Mouse (Mus musculus): Measurements from ENCODE around the gene F2rl1. TPM values are rescaled to one million over a fixed set of nuclear protein-coding genes. Genes with fewer than 3 reads are reported as not detected.

The F2rl1 gene
- polyA plus RNA-seq, 1 experiment from 2014 or later = 10.7 TPM

- no peaks in the 10 kb centered on the region for H3K4me1 ChIP-seq (replicated peaks; ENCODE audit: control insufficient read depth, insufficient read depth)
- ATAC-seq (ENCODE audit: low FRiP score, low TSS enrichment) (0 out of 2 replicates have a peak, but pooled peaks have one; percentile 33), DNase-seq (ENCODE audit: low spot score) (no peak)
- WGBS = 50% methylated on average over 4 of the region's 4 CpGs
- TF ChIP-seq CTCF (IDR thresholded peaks at IDR 0.05; ENCODE audit: low read depth) = no peak
- no peak for TF ChIP-seq EP300 (optimal IDR thresholded peaks at IDR 0.05)
- H3K4me3 ChIP-seq (ENCODE audit: low read depth, low read length) = no peak overlapping the region
- no peak overlapping the region for H3K4me2 ChIP-seq (replicated peaks; ENCODE audit: low read depth)
- H3K36me3 ChIP-seq (ENCODE audit: control insufficient read depth, insufficient read depth, low read length) = peaks cover 2% of the 10 kb centered on the region; the same call in 1 of the 2 replicates
- no peaks in the 10 kb centered on the region for H3K9me3 ChIP-seq (ENCODE audit: control insufficient read depth, low read length)
- no peaks in the 10 kb centered on the region for H3K27me3 ChIP-seq (ENCODE audit: control insufficient read depth, insufficient read depth, low read length)
- no peak overlapping the region for H3K27ac ChIP-seq (replicated peaks)
- no peak overlapping the region for H3K9ac ChIP-seq (ENCODE audit: low read length)
These were observed 10.3 kb downstream of the F2rl1 start for GRCm38 (mm10) chr13:95514756-95515155.

DNA sequence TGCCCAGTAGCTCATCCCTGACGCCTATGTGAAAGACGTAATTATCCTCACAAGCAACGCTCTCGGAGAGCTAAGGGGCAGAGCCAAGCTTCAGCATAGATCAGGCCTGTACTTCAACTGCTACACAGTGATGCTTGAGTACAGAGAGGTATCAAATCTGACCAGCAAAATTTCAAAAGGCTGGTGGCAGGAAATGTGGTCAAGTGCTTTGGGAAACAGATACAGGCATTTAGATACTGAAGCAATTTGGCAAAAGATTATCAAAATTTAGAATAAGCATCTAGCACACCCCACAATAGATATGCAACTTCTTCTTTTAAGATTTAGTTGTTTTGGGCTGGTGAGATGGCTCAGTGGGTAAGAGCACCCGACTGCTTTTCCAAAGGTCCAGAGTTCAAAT lies 15.0 kb downstream of the F2rl1 start:
- H3K4me1 ChIP-seq (replicated peaks; ENCODE audit: control insufficient read depth, insufficient read depth) = no peaks in the 10 kb centered on the region
- H3K27me3 ChIP-seq (ENCODE audit: control insufficient read depth, insufficient read depth, low read length) = no peaks in the 10 kb centered on the region
- H3K9me3 ChIP-seq (ENCODE audit: control insufficient read depth, low read length) = no peaks in the 10 kb centered on the region
- no peak overlapping the region for H3K4me2 ChIP-seq (replicated peaks; ENCODE audit: low read depth)
- ATAC-seq (ENCODE audit: low FRiP score, low TSS enrichment) (no peak), DNase-seq (ENCODE audit: low spot score) (no peak)
- 89% methylated on average over 5 of the region's 5 CpGs for WGBS
- peaks cover 2% of the 10 kb centered on the region; the same call in 1 of the 2 replicates for H3K36me3 ChIP-seq (ENCODE audit: control insufficient read depth, insufficient read depth, low read length)
- no peak overlapping the region for H3K9ac ChIP-seq (ENCODE audit: low read length)
- no peak overlapping the region for H3K4me3 ChIP-seq (ENCODE audit: low read depth, low read length)
- TF ChIP-seq EP300 (optimal IDR thresholded peaks at IDR 0.05) (no peak), CTCF (IDR thresholded peaks at IDR 0.05; ENCODE audit: low read depth) (no peak)
- H3K27ac ChIP-seq (replicated peaks) = no peak overlapping the region

DNA sequence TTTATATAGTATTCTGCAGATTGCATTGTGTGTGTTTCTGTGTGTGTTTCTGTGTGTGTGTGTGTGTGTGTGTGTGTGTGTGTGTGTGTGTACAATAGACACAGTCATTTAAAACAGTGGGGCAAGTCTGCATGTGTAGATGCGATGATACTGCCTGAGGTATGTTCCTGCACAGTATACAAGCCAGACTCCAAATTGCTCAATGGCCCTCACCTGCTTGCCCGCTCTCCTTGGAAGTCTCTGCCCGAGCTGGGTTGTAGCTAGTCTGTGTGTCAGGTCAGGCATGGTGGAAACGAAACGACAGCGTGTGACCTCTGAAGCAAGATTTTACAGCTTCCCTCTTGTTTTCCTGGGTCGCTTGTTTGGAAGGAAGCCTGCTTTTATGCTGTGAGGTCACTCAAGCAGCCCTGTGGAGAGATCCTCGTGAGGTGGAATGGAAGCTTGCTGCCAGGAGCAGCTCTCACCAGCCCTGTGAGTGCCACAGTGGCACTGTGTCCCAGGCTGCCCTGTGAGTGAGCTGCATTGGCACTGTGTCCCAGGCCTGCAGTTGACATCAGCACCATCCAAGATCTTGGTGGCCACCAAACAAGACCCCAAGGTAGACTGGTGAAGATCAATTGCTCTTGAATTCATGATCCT lies 21.6 kb downstream of the F2rl1 start:
- WGBS = 71% methylated on average over 8 of the region's 8 CpGs
- no peaks in the 10 kb centered on the region for H3K4me1 ChIP-seq (replicated peaks; ENCODE audit: control insufficient read depth, insufficient read depth)
- H3K27me3 ChIP-seq (ENCODE audit: control insufficient read depth, insufficient read depth, low read length) = no peaks in the 10 kb centered on the region
- H3K9me3 ChIP-seq (ENCODE audit: control insufficient read depth, low read length) = no peaks in the 10 kb centered on the region
- no peak overlapping the region for H3K4me3 ChIP-seq (ENCODE audit: low read depth, low read length)
- TF ChIP-seq EP300 (optimal IDR thresholded peaks at IDR 0.05) = no peak
- TF ChIP-seq CTCF (IDR thresholded peaks at IDR 0.05; ENCODE audit: low read depth) = no peak
- H3K4me2 ChIP-seq (replicated peaks; ENCODE audit: low read depth) = no peak overlapping the region
- no peak overlapping the region for H3K9ac ChIP-seq (ENCODE audit: low read length)
- no peak overlapping the region for H3K27ac ChIP-seq (replicated peaks)
- ATAC-seq (ENCODE audit: low FRiP score, low TSS enrichment) (no peak), DNase-seq (ENCODE audit: low spot score) (no peak)
- H3K36me3 ChIP-seq (ENCODE audit: control insufficient read depth, insufficient read depth, low read length) = no peaks in the 10 kb centered on the region

GRCm38 (mm10) chr13:95496601-95497000 lies 28.4 kb downstream of the F2rl1 start:
- Histone ChIP-seq H3K4me3 (ENCODE audit: low read depth, low read length) (no peak overlapping the region), H3K27ac (replicated peaks) (no peak overlapping the region), H3K9me3 (ENCODE audit: control insufficient read depth, low read length) (no peaks in the 10 kb centered on the region), H3K9ac (ENCODE audit: low read length) (no peak overlapping the region), H3K4me2 (replicated peaks; ENCODE audit: low read depth) (no peak overlapping the region), H3K27me3 (ENCODE audit: control insufficient read depth, insufficient read depth, low read length) (no peaks in the 10 kb centered on the region), H3K36me3 (ENCODE audit: control insufficient read depth, insufficient read depth, low read length) (no peaks in the 10 kb centered on the region), H3K4me1 (replicated peaks; ENCODE audit: control insufficient read depth, insufficient read depth) (0 out of 2 replicates have a peak, but pooled peaks cover 5% of the 10 kb centered on the region)
- TF ChIP-seq CTCF (IDR thresholded peaks at IDR 0.05; ENCODE audit: low read depth) = no peak
- TF ChIP-seq EP300 (optimal IDR thresholded peaks at IDR 0.05) = no peak
- DNase-seq (ENCODE audit: low spot score) (no peak), ATAC-seq (ENCODE audit: low FRiP score, low TSS enrichment) (no peak)
- 95% methylated on average over 3 of the region's 3 CpGs for WGBS

- no peak for TF ChIP-seq CTCF (IDR thresholded peaks at IDR 0.05; ENCODE audit: low read depth)
- no peak for TF ChIP-seq EP300 (optimal IDR thresholded peaks at IDR 0.05)
- Histone ChIP-seq H3K9me3 (ENCODE audit: control insufficient read depth, low read length) (no peaks in the 10 kb centered on the region), H3K4me1 (replicated peaks; ENCODE audit: control insufficient read depth, insufficient read depth) (0 out of 2 replicates have a peak, but pooled peaks cover 5% of the 10 kb centered on the region), H3K4me2 (replicated peaks; ENCODE audit: low read depth) (no peak overlapping the region), H3K4me3 (ENCODE audit: low read depth, low read length) (no peak overlapping the region), H3K27ac (replicated peaks) (no peak overlapping the region), H3K9ac (ENCODE audit: low read length) (no peak overlapping the region), H3K36me3 (ENCODE audit: control insufficient read depth, insufficient read depth, low read length) (no peaks in the 10 kb centered on the region), H3K27me3 (ENCODE audit: control insufficient read depth, insufficient read depth, low read length) (no peaks in the 10 kb centered on the region)
- 43% methylated on average over 8 of the region's 8 CpGs for WGBS
- DNase-seq (ENCODE audit: low spot score) (no peak), ATAC-seq (ENCODE audit: low FRiP score, low TSS enrichment) (no peak)
These were observed 30.2 kb downstream of the F2rl1 start for GRCm38 (mm10) chr13:95494812-95495211.

GRCm38 (mm10) chr13:95493296-95493695 lies 31.7 kb downstream of the F2rl1 start:
- ATAC-seq (ENCODE audit: low FRiP score, low TSS enrichment) = peak; percentile 78
- whole genome bisulfite sequencing = 42% methylated on average over 5 of the region's 5 CpGs
- Histone ChIP-seq H3K9ac (ENCODE audit: low read length) (no peak overlapping the region), H3K36me3 (ENCODE audit: control insufficient read depth, insufficient read depth, low read length) (no peaks in the 10 kb centered on the region), H3K4me2 (replicated peaks; ENCODE audit: low read depth) (no peak overlapping the region), H3K4me1 (replicated peaks; ENCODE audit: control insufficient read depth, insufficient read depth) (0 out of 2 replicates have a peak, but pooled peaks cover 5% of the 10 kb centered on the region), H3K27me3 (ENCODE audit: control insufficient read depth, insufficient read depth, low read length) (no peaks in the 10 kb centered on the region), H3K27ac (replicated peaks) (peak overlapping the region; percentile 73), H3K9me3 (ENCODE audit: control insufficient read depth, low read length) (no peaks in the 10 kb centered on the region), H3K4me3 (ENCODE audit: low read depth, low read length) (no peak overlapping the region)
- DNase-seq (ENCODE audit: low spot score) = peak; percentile 48
- TF ChIP-seq CTCF (IDR thresholded peaks at IDR 0.05; ENCODE audit: low read depth) (no peak), EP300 (optimal IDR thresholded peaks at IDR 0.05) (no peak)

All from stomach, postnatal 0 days (tissue).